Comparison of ENCODE assay signal across 31 mouse cellular contexts in genomic region chr7:28419416-28419815, GRCm38 (mm10). TPM values are rescaled to one million over a fixed set of nuclear protein-coding genes. Genes with fewer than 3 reads are reported as not detected.
A peak's percentile ranks its signal among the peaks of the same experiment; 100 is the strongest.
DNase-seq lines count a peak whose midpoint lies in the region; ATAC-seq and TF ChIP-seq lines count a peak whose summit lies in the region.
"Had no signal": no experiment of that assay in that cellular context is flagged by ENCODE, and none has a peak within 500 bp of the region (broad histone marks: within the 10 kb centered on the region; RNA-seq: fewer than 3 reads in every experiment).

No protein-coding gene starts in this region.

- H3K4me2 ChIP-seq in lung, postnatal 0 days (replicated peaks; ENCODE audit: low read depth, low read length): no peak overlapping the region
- H3K4me2 ChIP-seq: embryonic facial prominence, embryonic 13.5 days; heart, embryonic 12.5 days; intestine, embryonic 15.5 days; limb, embryonic 13.5 days; liver, embryonic 11.5 days; lung, embryonic 15.5 days; midbrain, embryonic 12.5 days; neural tube, embryonic 12.5 days had no signal

- intact Hi-C loops in heart, postnatal 25 days (cut with DNase I): no loop called here

- no peak for TF ChIP-seq POLR2A in embryonic fibroblast, embryonic 13.5 days (IDR thresholded peaks at IDR 0.05; ENCODE audit: low read depth, low read length)

- no peak for TF ChIP-seq EP300 in lung, postnatal 0 days (IDR thresholded peaks at IDR 0.05)

- ATAC-seq in lung, postnatal 0 days: no peak
- no peak for ATAC-seq in cerebellum, adult (ENCODE audit: insufficient number of reproducible peaks, low FRiP score, low TSS enrichment)
- ATAC-seq: forebrain, embryonic 16.5 days; hindbrain, embryonic 16.5 days; intestine, embryonic 15.5 days had no signal

- no peaks in the 10 kb centered on the region for H3K4me1 ChIP-seq in lung, postnatal 0 days (ENCODE audit: insufficient read depth, low read depth, low read length)
- peaks cover 13% of the 10 kb centered on the region for H3K4me1 ChIP-seq in embryonic fibroblast, embryonic 13.5 days (ENCODE audit: control insufficient read depth, insufficient read depth, low read length)
- H3K4me1 ChIP-seq: intestine, embryonic 15.5 days; limb, embryonic 13.5 days; midbrain, embryonic 12.5 days; neural tube, embryonic 12.5 days had no signal

- H3K9me3 ChIP-seq in lung, postnatal 0 days (ENCODE audit: low read length): no peaks in the 10 kb centered on the region
- H3K9me3 ChIP-seq: embryonic facial prominence, embryonic 13.5 days; heart, embryonic 12.5 days; intestine, embryonic 15.5 days; limb, embryonic 13.5 days; lung, embryonic 15.5 days; megakaryocyte, embryonic 14.5 days; midbrain, embryonic 12.5 days; neural tube, embryonic 12.5 days had no signal

- peaks cover 25% of the 10 kb centered on the region for H3K36me3 ChIP-seq in lung, postnatal 0 days (ENCODE audit: insufficient read depth, low read length)

- no peak for TF ChIP-seq CTCF in lung, postnatal 0 days (IDR thresholded peaks at IDR 0.05)
- TF ChIP-seq CTCF in embryonic fibroblast, embryonic 13.5 days (IDR thresholded peaks at IDR 0.05; ENCODE audit: borderline replicate concordance, insufficient read depth, low read length): no peak

- no peak overlapping the region; the same call in 1 of the 2 replicates for H3K27ac ChIP-seq in lung, postnatal 0 days (ENCODE audit: low read length)
- H3K27ac ChIP-seq in embryonic fibroblast, embryonic 13.5 days (ENCODE audit: insufficient read depth, low read length): peak overlapping the region; percentile 89
- H3K27ac ChIP-seq: embryonic facial prominence, embryonic 13.5 days; intestine, embryonic 15.5 days; limb, embryonic 13.5 days; lung, embryonic 15.5 days; midbrain, embryonic 12.5 days; neural tube, embryonic 12.5 days had no signal

- WGBS in lung, postnatal 0 days: 83% methylated on average over 2 of the region's 2 CpGs

- no peaks in the 10 kb centered on the region for H3K27me3 ChIP-seq in lung, postnatal 0 days (replicated peaks; ENCODE audit: insufficient read depth, low read length)
- H3K27me3 ChIP-seq: embryonic facial prominence, embryonic 13.5 days; heart, embryonic 12.5 days; intestine, embryonic 15.5 days; limb, embryonic 13.5 days; lung, embryonic 15.5 days; megakaryocyte, embryonic 14.5 days; midbrain, embryonic 12.5 days; neural tube, embryonic 12.5 days had no signal

- peak; percentile 90 for DNase-seq in heart, adult 11 months
- no peak for DNase-seq in heart, postnatal 25 days (ENCODE audit: low spot score)
- DNase-seq in lung, postnatal 0 days (ENCODE audit: low spot score): peak; percentile 35
- no peak for DNase-seq in lung, postnatal 25 days (ENCODE audit: low spot score)
- DNase-seq in left cerebral cortex, adult 18-20 months (ENCODE audit: low spot score in 2 of 2): no peak
- DNase-seq: adrenal gland, postnatal 10 days; cerebellum, adult 11-12 months; cerebellum, postnatal 10 days; gastrocnemius, postnatal 36 days; heart, adult 2 months; kidney, adult 9 months; kidney, postnatal 10 days; lung, postnatal 4 days; right cerebral cortex, adult 18-20 months; right cerebral cortex, postnatal 4 days; thymus, postnatal 14 days had no signal

- H3K9ac ChIP-seq in lung, postnatal 0 days (replicated peaks; ENCODE audit: low read depth): no peak overlapping the region
- H3K9ac ChIP-seq: embryonic facial prominence, embryonic 13.5 days; heart, embryonic 12.5 days; intestine, embryonic 15.5 days; limb, embryonic 13.5 days; lung, embryonic 15.5 days; midbrain, embryonic 12.5 days; neural tube, embryonic 12.5 days had no signal

- H3K4me3 ChIP-seq in lung, postnatal 0 days (ENCODE audit: low read depth, low read length): no peak overlapping the region
- H3K4me3 ChIP-seq in embryonic fibroblast, embryonic 13.5 days (ENCODE audit: insufficient read depth, low read length): no peak overlapping the region
- H3K4me3 ChIP-seq: embryonic facial prominence, embryonic 13.5 days; erythroblast, embryonic 14.5 days; heart, adult 2 months; heart, embryonic 12.5 days; intestine, embryonic 15.5 days; limb, embryonic 13.5 days; lung, embryonic 15.5 days; megakaryocyte, embryonic 14.5 days; midbrain, embryonic 12.5 days; myocyte; neural tube, embryonic 12.5 days had no signal

RNA-seq across cellular contexts. Expression of gene Gmfg, which starts 17.8 kb away (rescaled TPM):
- 1 to 10 TPM; 5.0 to 5.6 TPM for total RNA-seq in heart, postnatal 25 days (2021)
- 81.0 and 83.1 TPM in 2 replicates for polyA plus RNA-seq in lung, postnatal 0 days (2015; fragmentation: Nextera tagmentation; extraction: Ambion mirVana)
- polyA plus RNA-seq in embryonic fibroblast, embryonic 13.5 days (2011; ENCODE audit: insufficient read length, low read depth, missing spikeins): not detected in 2 replicates
- 1 to 10 TPM; 1.4 to 1.5 TPM for total RNA-seq in left cerebral cortex, adult 18-20 months (2021)
- polyA plus RNA-seq: myocyte had no signal

RNA-seq across cellular contexts. Expression of gene Paf1, which starts 26.7 kb away (rescaled TPM):
- total RNA-seq in heart, postnatal 25 days (2021): 10 to 100 TPM; 40.6 to 44.3 TPM
- 49.1 and 55.0 TPM in 2 replicates for polyA plus RNA-seq in lung, postnatal 0 days (2015; fragmentation: Nextera tagmentation; extraction: Ambion mirVana)
- 73.5 and 82.5 TPM in 2 replicates for polyA plus RNA-seq in embryonic fibroblast, embryonic 13.5 days (2011; ENCODE audit: insufficient read length, low read depth, missing spikeins)
- total RNA-seq in left cerebral cortex, adult 18-20 months (2021): 10 to 100 TPM; 54.8 to 59.0 TPM

RNA-seq across cellular contexts. Expression of gene Med29, which starts 26.9 kb away (rescaled TPM):
- total RNA-seq in heart, postnatal 25 days (2021): 10 to 100 TPM; 18.2 to 20.9 TPM
- polyA plus RNA-seq in lung, postnatal 0 days (2015; fragmentation: Nextera tagmentation; extraction: Ambion mirVana): 29.9 and 30.2 TPM in 2 replicates
- polyA plus RNA-seq in embryonic fibroblast, embryonic 13.5 days (2011; ENCODE audit: insufficient read length, low read depth, missing spikeins): 18.2 and 19.4 TPM in 2 replicates
- total RNA-seq in left cerebral cortex, adult 18-20 months (2021): 10 to 100 TPM; 20.3 to 22.0 TPM

RNA-seq across cellular contexts. Expression of gene Lrfn1, which starts 32.4 kb away (rescaled TPM):
- under 1 TPM; 0.68 to 0.84 TPM for total RNA-seq in heart, postnatal 25 days (2021)
- 0.97 and 1.4 TPM in 2 replicates for polyA plus RNA-seq in lung, postnatal 0 days (2015; fragmentation: Nextera tagmentation; extraction: Ambion mirVana)
- polyA plus RNA-seq in embryonic fibroblast, embryonic 13.5 days (2011; ENCODE audit: insufficient read length, low read depth, missing spikeins): 4.7 and 4.9 TPM in 2 replicates
- total RNA-seq in left cerebral cortex, adult 18-20 months (2021): 10 to 100 TPM; 93.0 to 96.9 TPM
- polyA plus RNA-seq: myocyte had no signal

RNA-seq across cellular contexts. Expression of gene Zfp36, which starts 39.4 kb away (rescaled TPM):
- 10 to 100 TPM; 14.1 to 18.0 TPM for total RNA-seq in heart, postnatal 25 days (2021)
- polyA plus RNA-seq in lung, postnatal 0 days (2015; fragmentation: Nextera tagmentation; extraction: Ambion mirVana): 48.3 and 55.7 TPM in 2 replicates
- polyA plus RNA-seq in embryonic fibroblast, embryonic 13.5 days (2011; ENCODE audit: insufficient read length, low read depth, missing spikeins): 23.4 and 27.4 TPM in 2 replicates
- 1 to 10 TPM; 1.4 to 2.3 TPM for total RNA-seq in left cerebral cortex, adult 18-20 months (2021)

Comparison
In these comparisons a context has a peak if more than half of its experiments do, and no peak if none do; other contexts are left out.
1. DNase-seq: peak in heart, adult 11 months (single experiment) and lung, postnatal 0 days (single experiment); none in heart, postnatal 25 days (single experiment), lung, postnatal 25 days (single experiment) and left cerebral cortex, adult 18-20 months (0 of 2).